Mouse (Mus musculus) embryonic facial prominence, embryonic 13.5 days (tissue): ENCODE results near the gene Pml. TPM values are rescaled to one million over a fixed set of nuclear protein-coding genes. Genes with fewer than 3 reads are reported as not detected.
"Not testable (repeated sequence)": the region's sequence is repeated elsewhere in the genome, so short reads cannot be mapped to it uniquely, and the experiment has no call there.

Experiments used
- ATAC-seq: fragments of 200-750 bp; cut with Nextera tagmentation; 2 replicates; pipeline ENCODE4 v1.8.0; 2017; ENCODE audit warnings: low read depth; ENCODE audit not compliant: insufficient number of reproducible peaks, insufficient read depth, low FRiP score, low TSS enrichment
- H3K27ac ChIP-seq: fragments of 300-500 bp; sonication (generic); 2 replicates; pipeline ENCODE4 v1.5.1; 2015; ENCODE audit warnings: moderate library complexity, mild to moderate bottlenecking, inconsistent platforms
- H3K27me3 ChIP-seq: fragments of 300-500 bp; sonication (generic); 2 replicates; pipeline ENCODE4 v1.6.1; 2015; ENCODE audit warnings: mild to moderate bottlenecking, inconsistent platforms
- H3K36me3 ChIP-seq: fragments of 300-500 bp; sonication (generic); 2 replicates; pipeline ENCODE4 v1.6.1; 2015; ENCODE audit warnings: mild to moderate bottlenecking, inconsistent platforms
- H3K4me1 ChIP-seq: fragments of 300-500 bp; sonication (generic); 2 replicates; pipeline ENCODE4 v1.6.1; 2015; ENCODE audit warnings: inconsistent platforms
- H3K4me2 ChIP-seq: fragments of 300-500 bp; sonication (generic); 2 replicates; pipeline ENCODE4 v1.6.1; 2015; ENCODE audit warnings: moderate library complexity, mild to moderate bottlenecking, inconsistent platforms
- H3K4me3 ChIP-seq: fragments of 300-500 bp; sonication (generic); 2 replicates; pipeline ENCODE4 v1.5.1; 2015; ENCODE audit warnings: mild to moderate bottlenecking, inconsistent platforms
- H3K9ac ChIP-seq: fragments of 300-500 bp; sonication (generic); 2 replicates; pipeline ENCODE4 v1.6.1; 2015; ENCODE audit warnings: mild to moderate bottlenecking, inconsistent platforms
- H3K9me3 ChIP-seq: fragments of 300-500 bp; sonication (generic); 2 replicates; pipeline ENCODE4 v1.6.1; 2016; ENCODE audit warnings: inconsistent platforms
- WGBS: fragments of 180-500 bp; shearing (Covaris S2); methylation state at CpG from one replicate; pipeline ENCODE4 v1.1.7; 2015; ENCODE audit warnings: mixed read lengths; 5-methylcytosine and 5-hydroxymethylcytosine counted together
- polyA plus RNA-seq: library from polyadenylated mRNA; unstranded; fragments of >200 nt; fragmentation: Nextera tagmentation; extraction: Ambion mirVana; gene quantifications from 2 replicates; pipeline ENCODE4 v1.2.1, GENCODE M21; 2015

Pml gene
- polyA plus RNA-seq, 1 experiment from 2014 or later, result 15.2 TPM

DNA sequence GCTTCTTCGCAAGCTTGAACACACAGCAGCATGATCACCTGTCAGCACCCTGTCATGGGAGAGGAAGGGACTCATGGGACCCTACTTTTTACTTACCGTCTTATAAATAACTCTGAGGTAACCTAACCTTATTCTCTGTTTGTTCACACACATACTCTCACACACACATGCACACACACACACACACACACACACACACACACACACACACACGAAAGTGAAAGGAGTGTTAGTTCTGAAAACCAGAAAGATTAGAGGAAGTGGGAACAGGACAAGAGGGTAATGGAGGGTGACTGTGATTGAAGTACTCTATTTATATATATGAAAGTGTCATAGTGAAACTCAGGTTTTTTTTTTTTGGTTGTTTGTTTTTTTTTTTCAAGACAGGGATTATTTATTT lies 21.5 kb upstream of the Pml start:
- 86% methylated on average over 3 of the region's 3 CpGs for WGBS
- no peak overlapping the region for H3K4me3 ChIP-seq
- H3K4me1 ChIP-seq, result peaks cover 28% of the 10 kb centered on the region
- H3K9ac ChIP-seq, result no peak overlapping the region
- no peak overlapping the region for H3K4me2 ChIP-seq
- no peaks in the 10 kb centered on the region for H3K27me3 ChIP-seq
- no peak overlapping the region for H3K27ac ChIP-seq
- no peaks in the 10 kb centered on the region for H3K36me3 ChIP-seq
- ATAC-seq, result no peak
- no peaks in the 10 kb centered on the region for H3K9me3 ChIP-seq

DNA sequence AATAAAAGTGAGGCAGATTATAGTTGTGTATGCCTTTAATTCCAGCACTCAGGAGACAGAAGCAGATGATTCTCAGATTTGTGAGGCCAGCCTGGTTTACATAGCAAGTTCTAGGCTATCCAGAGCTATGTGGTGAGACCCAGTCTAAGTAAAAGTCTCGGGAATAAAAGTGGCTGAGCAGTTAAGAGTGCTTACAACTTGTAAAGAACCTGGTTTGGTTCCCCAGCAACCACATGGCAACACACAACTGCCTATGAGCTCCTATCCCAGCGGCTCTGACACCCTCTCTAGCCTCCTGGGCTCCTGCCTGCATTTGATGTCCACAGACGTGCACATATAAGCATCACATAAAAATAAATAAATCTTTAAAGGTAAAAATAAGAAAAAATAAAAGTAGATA lies 20.5 kb upstream of the Pml start:
- Histone ChIP-seq H3K4me1 (peaks cover 23% of the 10 kb centered on the region), H3K27ac (no peak overlapping the region), H3K36me3 (no peaks in the 10 kb centered on the region), H3K9me3 (no peaks in the 10 kb centered on the region), H3K27me3 (no peaks in the 10 kb centered on the region), H3K4me2 (no peak overlapping the region), H3K9ac (no peak overlapping the region), H3K4me3 (no peak overlapping the region)
- WGBS, result 72% methylated on average over 3 of the region's 3 CpGs
- ATAC-seq, result no peak

DNA sequence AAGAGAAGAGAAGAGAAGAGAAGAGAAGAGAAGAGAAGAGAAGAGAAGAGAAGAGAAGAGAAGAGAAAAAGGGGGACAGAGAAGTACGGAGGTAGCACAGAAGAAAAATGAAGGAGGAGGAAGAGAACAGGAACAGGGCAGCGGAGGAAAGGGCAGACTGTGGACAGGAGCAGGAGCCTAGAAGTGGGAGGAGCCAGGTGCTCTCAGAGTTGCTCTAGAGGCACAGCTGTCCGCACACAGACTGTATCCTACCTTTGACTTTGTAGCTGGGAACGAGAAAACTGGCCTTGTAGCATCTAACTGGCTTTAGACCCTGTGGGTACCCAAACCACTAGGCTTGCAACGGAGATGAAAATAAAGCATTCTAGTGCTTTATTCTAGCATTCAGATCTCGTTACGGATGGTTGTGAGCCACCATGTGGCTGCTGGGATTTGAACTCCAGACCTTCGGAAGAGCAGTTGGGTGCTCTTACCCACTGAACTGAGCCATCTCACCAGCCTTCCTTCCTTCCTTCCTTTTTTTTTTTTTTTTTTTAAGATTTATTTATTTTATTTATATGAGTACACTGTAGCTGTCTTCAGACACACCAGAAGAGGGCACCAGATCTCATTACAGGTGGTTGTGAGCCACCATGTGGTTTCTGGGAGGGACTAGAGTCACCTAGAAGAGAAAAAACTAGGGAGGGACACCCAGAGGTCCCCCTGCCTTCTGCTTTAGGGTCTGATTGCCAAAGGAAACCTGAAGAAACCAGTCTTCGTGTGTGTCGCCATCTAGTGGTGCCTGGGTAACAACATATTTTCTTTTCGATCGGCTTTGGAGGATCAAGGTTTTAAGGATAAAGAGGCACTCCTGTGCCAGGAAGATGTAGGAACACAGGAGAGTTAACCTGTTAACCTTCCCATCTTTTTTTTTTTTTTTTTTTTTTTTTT lies 19.1 kb upstream of the Pml start:
- no peaks in the 10 kb centered on the region for H3K36me3 ChIP-seq
- H3K4me1 ChIP-seq, result peaks cover 12% of the 10 kb centered on the region
- H3K4me3 ChIP-seq, result no peak overlapping the region
- no peak overlapping the region for H3K4me2 ChIP-seq
- H3K9ac ChIP-seq, result no peak overlapping the region
- no peaks in the 10 kb centered on the region for H3K9me3 ChIP-seq
- H3K27me3 ChIP-seq, result no peaks in the 10 kb centered on the region
- ATAC-seq, result no peak
- 54% methylated on average over 12 of the region's 12 CpGs for WGBS
- no peak overlapping the region for H3K27ac ChIP-seq

DNA sequence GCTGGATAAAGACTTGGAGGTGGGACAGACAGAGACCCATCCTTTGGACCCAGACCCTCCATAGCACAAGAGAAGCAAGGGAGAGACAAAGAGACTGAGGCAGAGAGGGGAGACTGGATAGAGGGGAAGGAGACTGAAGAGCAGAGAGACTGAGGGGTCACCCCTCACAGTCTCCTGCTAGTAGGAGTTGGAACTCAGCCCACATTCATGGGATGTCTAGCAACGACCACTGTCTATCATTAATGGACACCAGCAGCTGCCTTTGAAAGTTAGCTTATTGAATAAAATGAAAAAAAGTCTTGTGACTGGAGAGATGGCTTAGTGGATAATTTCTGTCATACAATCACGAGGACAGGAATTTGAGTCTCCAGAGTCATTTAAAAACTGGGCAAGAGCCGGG lies 17.5 kb upstream of the Pml start:
- H3K27me3 ChIP-seq, result no peaks in the 10 kb centered on the region
- H3K4me3 ChIP-seq, result no peak overlapping the region
- H3K36me3 ChIP-seq, result peaks cover 9% of the 10 kb centered on the region
- H3K4me2 ChIP-seq, result no peak overlapping the region
- H3K9ac ChIP-seq, result no peak overlapping the region
- no peak for ATAC-seq
- WGBS, result 59% methylated on average over 3 of the region's 3 CpGs
- H3K4me1 ChIP-seq, result peaks cover 12% of the 10 kb centered on the region
- H3K27ac ChIP-seq, result no peak overlapping the region
- no peaks in the 10 kb centered on the region for H3K9me3 ChIP-seq

DNA sequence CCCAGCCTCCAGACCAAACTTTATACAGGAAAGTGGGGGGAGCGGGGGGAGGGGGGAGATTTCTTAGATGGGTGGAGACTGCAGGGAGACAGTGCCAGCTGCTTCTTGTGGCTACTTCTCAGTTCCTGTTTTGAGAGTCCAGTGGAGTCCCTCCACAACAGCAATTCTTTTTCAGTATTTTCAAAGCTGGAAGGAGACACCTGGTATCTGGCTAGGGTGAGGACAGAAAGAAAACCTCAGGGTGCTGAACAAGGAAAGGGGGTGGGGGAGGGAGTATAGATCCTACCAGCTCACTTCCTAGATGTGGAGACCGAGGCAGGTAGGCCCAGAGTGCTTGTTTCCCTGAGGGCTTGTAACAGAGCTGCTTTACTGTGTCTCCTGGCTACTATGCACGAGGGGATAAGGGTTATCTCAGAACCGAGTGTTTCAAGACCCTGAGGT lies 17.0 kb upstream of the Pml start:
- Histone ChIP-seq H3K36me3 (peaks cover 14% of the 10 kb centered on the region), H3K4me1 (peaks cover 12% of the 10 kb centered on the region), H3K9me3 (no peaks in the 10 kb centered on the region), H3K9ac (no peak overlapping the region; the same call in 1 of the 2 replicates), H3K27ac (no peak overlapping the region), H3K4me3 (no peak overlapping the region), H3K27me3 (no peaks in the 10 kb centered on the region), H3K4me2 (no peak overlapping the region)
- WGBS, result 23% methylated on average over 4 of the region's 4 CpGs
- no peak for ATAC-seq

DNA sequence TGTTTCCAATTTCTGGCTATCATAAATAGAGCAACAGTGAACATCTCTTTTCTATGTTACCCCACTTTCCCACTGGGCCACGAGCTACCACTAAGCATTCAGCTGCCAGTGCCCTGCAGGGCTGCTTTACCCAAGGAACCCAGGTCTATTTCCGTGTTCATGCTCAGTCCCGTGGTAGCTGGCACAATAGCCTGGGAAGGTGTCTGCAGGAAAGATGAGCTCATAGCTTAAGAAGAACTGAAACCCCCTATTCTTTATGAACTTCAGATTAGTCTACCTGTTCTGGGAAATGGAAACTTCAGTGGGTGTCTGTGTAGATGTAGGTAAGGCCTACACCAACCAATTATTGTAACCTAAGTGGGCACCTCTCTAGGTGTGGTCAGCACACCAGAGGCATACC lies 15.8 kb upstream of the Pml start:
- Histone ChIP-seq H3K9ac (no peak overlapping the region), H3K27me3 (no peaks in the 10 kb centered on the region), H3K4me3 (no peak overlapping the region), H3K36me3 (peaks cover 22% of the 10 kb centered on the region), H3K9me3 (no peaks in the 10 kb centered on the region), H3K27ac (no peak overlapping the region), H3K4me2 (no peak overlapping the region), H3K4me1 (peaks cover 12% of the 10 kb centered on the region)
- WGBS, result 73% methylated on average over 3 of the region's 3 CpGs
- no peak for ATAC-seq

DNA sequence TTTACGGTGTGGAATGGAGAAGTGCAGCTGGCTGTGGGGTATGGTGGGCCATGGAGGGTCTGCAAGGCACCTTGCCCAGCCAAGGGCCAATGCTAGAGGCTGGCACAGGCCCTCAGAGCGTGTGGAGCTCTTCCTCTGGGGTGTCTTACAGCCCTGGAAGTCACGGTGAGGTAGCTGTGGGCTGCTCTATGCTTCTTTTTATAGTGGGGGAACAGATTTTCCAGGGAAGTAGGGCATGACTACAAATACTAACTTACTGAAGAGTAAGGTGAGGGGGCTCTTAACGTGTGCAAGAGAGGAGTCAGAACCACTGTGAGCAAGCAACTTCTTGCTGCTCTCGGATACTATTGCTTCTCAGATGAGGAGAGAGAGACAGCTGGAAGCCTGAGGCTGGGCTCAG lies 12.9 kb upstream of the Pml start:
- 93% methylated on average over 5 of the region's 5 CpGs for WGBS
- H3K36me3 ChIP-seq, result peaks cover 49% of the 10 kb centered on the region
- H3K9ac ChIP-seq, result no peak overlapping the region
- no peak overlapping the region for H3K27ac ChIP-seq
- ATAC-seq, result no peak
- peaks cover 12% of the 10 kb centered on the region for H3K4me1 ChIP-seq
- no peaks in the 10 kb centered on the region for H3K9me3 ChIP-seq
- H3K4me2 ChIP-seq, result no peak overlapping the region
- no peaks in the 10 kb centered on the region for H3K27me3 ChIP-seq
- H3K4me3 ChIP-seq, result no peak overlapping the region

DNA sequence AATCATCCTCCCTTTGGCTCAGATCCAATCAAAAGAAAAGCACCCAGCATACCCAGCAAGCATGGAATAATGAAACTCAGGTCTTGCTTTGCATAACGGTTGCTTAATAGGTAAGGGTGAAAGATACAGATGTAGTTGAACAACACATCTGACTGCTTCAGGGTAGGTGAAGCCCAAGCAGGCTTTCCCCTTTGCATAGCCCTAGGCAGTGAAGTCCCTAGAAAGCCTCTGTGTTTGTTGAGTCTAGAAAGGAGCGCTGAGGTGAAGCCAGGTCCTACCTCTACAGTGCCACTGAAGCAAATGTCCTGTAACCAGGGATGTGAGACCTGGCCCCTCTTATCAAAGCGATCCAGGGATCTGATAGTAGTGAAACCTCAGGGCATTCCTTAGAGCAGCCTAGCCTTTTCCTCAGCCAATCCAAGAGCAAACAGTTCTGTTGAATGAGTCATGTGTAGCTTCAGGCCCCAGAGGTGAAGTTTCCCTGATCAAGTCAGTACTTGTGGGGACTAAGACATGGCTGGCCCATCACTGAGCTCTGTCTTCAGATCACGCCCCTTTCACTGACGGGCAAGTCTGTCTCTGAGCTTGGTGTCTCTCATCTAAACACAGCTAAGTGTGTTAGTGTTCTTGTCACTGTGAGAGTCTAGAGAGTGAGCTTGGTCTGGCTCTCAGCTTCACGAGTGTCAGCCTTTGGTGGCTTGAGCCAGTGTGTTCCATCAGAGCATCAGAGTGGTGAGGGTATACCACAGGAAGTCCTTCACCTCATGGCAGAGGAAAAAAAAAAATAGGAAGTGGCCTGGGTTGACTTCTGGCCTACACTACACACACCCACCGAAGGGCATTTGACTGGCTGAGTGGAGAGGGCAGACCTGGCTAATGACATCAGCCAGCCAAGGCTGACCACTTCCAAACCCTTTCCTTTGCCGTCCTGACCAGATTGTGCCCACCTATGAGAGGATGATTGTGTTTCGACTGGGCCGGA lies 6.4 kb upstream of the Pml start:
- Histone ChIP-seq H3K4me2 (no peak overlapping the region), H3K27me3 (no peaks in the 10 kb centered on the region), H3K9ac (no peak overlapping the region), H3K9me3 (no peaks in the 10 kb centered on the region), H3K4me1 (peaks cover 10% of the 10 kb centered on the region; the same call in 1 of the 2 replicates), H3K36me3 (peaks cover 40% of the 10 kb centered on the region), H3K4me3 (no peak overlapping the region), H3K27ac (no peak overlapping the region)
- ATAC-seq, result no peak
- WGBS, result 86% methylated on average over 10 of the region's 10 CpGs

DNA sequence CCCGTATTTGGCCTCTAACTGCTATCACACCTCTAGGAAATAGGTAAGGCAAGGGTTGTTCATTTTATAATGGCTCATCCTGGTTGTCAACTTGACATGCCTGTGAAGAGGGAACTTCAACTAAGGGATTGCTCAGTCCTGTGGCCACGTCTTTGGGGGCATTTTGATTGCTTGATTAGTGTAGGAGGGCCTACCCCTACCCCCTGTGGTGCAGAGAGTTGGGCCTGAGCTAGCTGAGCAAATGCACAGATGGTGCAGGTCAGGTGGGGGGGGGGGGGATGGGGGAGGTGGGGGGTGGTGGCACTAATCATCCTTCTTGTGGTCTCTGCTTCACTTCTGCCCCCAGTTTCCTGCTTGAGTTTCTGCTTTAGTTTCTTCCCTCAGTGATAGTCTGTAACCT lies 5.5 kb upstream of the Pml start:
- WGBS, result 71% methylated on average over 2 of the region's 2 CpGs
- Histone ChIP-seq H3K27me3 (no peaks in the 10 kb centered on the region), H3K36me3 (peaks cover 33% of the 10 kb centered on the region), H3K4me3 (no peak overlapping the region), H3K27ac (no peak overlapping the region), H3K4me2 (no peak overlapping the region), H3K9ac (0 out of 2 replicates have a peak overlapping the region, but pooled peaks have one; percentile 0), H3K4me1 (peaks cover 14% of the 10 kb centered on the region), H3K9me3 (no peaks in the 10 kb centered on the region)
- no peak for ATAC-seq

DNA sequence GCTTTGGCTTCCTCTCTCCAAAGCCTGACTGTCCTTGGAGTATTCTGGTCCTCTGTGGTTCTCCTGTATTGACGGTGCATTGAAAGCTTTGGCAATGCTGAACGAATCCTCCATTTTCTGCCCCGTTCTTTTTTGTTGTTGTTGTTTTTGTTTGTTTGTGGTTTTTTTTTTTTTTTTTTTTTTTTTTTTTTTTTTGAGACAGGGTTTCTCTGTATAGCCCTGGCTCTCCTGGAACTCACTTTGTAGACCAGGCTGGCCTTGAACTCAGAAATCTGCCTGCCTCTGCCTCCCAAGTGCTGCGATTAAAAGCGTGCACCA lies 4.2 kb upstream of the Pml start:
- Histone ChIP-seq H3K4me3 (peak overlapping the region; percentile 85), H3K27ac (0 out of 2 replicates have a peak overlapping the region, but pooled peaks have one; percentile 78), H3K9ac (peak overlapping the region; percentile 85), H3K4me1 (peaks cover 22% of the 10 kb centered on the region), H3K4me2 (peak overlapping the region; percentile 80), H3K36me3 (peaks cover 22% of the 10 kb centered on the region)
- H3K9me3 ChIP-seq, H3K27me3 ChIP-seq, ATAC-seq: not testable (repeated sequence)
- WGBS, result 64% methylated on average over 5 of the region's 5 CpGs

DNA sequence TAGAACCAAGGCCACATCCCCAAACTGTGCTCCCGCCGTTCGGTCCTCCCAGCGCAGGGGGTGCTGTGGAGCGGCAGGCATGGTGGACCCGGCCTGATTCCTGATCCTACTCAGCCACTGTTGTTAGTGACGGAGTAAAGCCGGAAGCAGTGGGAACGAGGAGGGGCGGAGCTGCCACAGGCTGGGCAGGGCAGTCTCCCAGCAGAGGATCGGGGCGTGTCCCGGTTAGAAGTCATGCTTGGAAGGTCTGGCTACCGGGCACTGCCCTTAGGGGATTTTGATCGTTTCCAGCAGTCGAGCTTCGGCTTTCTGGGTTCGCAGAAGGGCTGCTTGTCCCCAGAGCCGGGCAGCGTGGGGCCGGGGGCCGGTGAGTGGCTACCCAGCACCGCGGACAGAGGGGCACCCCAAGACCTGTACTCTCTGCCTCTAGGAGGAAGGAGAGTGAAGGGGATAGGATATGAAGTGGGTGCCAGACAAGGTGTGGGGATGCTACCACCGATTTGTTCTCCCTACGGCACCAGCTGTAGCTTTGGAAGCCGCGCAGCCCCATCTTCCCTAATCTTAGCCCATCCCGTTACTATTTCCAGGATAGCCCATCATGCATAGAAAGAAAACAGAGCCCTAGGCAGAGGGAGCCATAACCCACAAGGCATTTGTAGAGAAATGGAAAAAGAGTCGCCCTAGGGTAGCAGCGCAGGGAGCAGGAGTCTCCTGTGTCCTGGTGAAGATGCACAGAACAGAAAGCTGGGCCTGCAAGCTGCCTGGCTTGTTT lies 3.6 kb upstream of the Pml start, which contains the start of gene Stoml1:
TSS of gene Stoml1 (plus strand) at position 132 of the 772 bp plus-strand sequence.
- ATAC-seq, result peak; percentile 92
- peaks cover 27% of the 10 kb centered on the region for H3K4me1 ChIP-seq
- under 1% methylated on average over 31 of the region's 31 CpGs for WGBS
- H3K27me3 ChIP-seq, result no peaks in the 10 kb centered on the region
- H3K4me3 ChIP-seq, result peak within 1 kb of the TSS; percentile 85
- peak within 1 kb of the TSS; percentile 78; the same call in 1 of the 2 replicates for H3K27ac ChIP-seq
- H3K36me3 ChIP-seq, result peaks cover 16% of the 10 kb centered on the region
- H3K9me3 ChIP-seq, result no peaks in the 10 kb centered on the region
- peak within 1 kb of the TSS; percentile 85 for H3K9ac ChIP-seq
- peak within 1 kb of the TSS; percentile 80 for H3K4me2 ChIP-seq
